8 mouse cellular contexts compared by ENCODE assay signal in the genomic region with DNA sequence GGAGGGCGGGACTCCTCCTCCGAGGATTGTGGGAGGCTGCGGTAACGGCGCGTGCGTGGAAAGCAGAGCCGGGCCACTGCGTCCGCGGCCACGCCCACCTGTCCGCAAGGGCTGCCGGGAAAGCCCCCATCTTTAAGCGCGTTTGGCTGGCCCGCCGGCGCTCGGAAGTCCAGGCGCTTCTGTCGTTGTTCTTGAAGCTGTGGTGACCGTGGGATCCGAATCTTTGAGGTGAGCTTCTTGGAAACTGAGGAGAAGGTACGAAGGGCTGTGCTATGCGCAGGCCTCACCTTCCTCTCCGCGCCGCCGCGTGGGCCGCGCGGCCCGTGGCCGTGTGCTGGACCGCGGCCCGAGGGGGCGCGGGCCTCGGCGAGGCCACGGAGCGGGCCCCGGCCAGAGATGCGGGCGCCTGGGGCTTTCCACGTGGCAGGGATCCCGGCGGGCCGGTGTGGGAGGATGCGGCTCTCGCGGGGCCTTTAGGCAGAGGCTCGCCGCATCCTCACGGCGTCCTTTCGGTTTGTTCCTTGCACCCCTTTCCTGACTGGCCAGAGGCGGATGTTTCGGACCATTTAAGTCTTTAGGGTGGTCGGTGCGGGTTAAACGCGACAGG. TPM values are rescaled to one million over a fixed set of nuclear protein-coding genes. Genes with fewer than 3 reads are reported as not detected.
DNase-seq lines count a peak whose midpoint lies in the region; ATAC-seq and TF ChIP-seq lines count a peak whose summit lies in the region.

A gene (plus strand): TSS at position 78 of the 607 bp plus-strand sequence.

- H3K27ac ChIP-seq in heart, embryonic 12.5 days (ENCODE audit: poor library complexity, severe bottlenecking) = peak within 1 kb of the TSS; percentile 95
- H3K27ac ChIP-seq in kidney, postnatal 0 days = peak within 1 kb of the TSS; percentile 97
- peak within 1 kb of the TSS; percentile 87 for H3K27ac ChIP-seq in liver, embryonic 11.5 days (ENCODE audit: low read depth, low read length)
- H3K27ac ChIP-seq in stomach, embryonic 14.5 days (ENCODE audit: low read length) = peak within 1 kb of the TSS; percentile 86

- H3K4me2 ChIP-seq in heart, embryonic 12.5 days = peak within 1 kb of the TSS; percentile 77
- peak within 1 kb of the TSS; percentile 71 for H3K4me2 ChIP-seq in kidney, postnatal 0 days (ENCODE audit: low read length)
- peak within 1 kb of the TSS; percentile 78 for H3K4me2 ChIP-seq in liver, embryonic 11.5 days
- H3K4me2 ChIP-seq in stomach, embryonic 14.5 days (replicated peaks; ENCODE audit: low read depth, low read length) = peak within 1 kb of the TSS; percentile 79

- peak; percentile 96 for ATAC-seq in erythroblast, adult 5-6 weeks (replicated peaks; ENCODE audit: low FRiP score, poor library complexity, severe bottlenecking)
- peak; percentile 94 for ATAC-seq in heart, embryonic 12.5 days (ENCODE audit: insufficient number of reproducible peaks, low FRiP score)
- ATAC-seq in kidney, postnatal 0 days (replicated peaks; ENCODE audit: low FRiP score, low read depth) = peak; percentile 95
- ATAC-seq in liver, embryonic 11.5 days (replicated peaks; ENCODE audit: low FRiP score) = peak; percentile 93
- ATAC-seq in stomach, embryonic 14.5 days (ENCODE audit: insufficient number of reproducible peaks, insufficient read depth, low FRiP score, low read depth) = peak; percentile 92

- H3K4me1 ChIP-seq in heart, embryonic 12.5 days (replicated peaks) = peaks cover 5% of the 10 kb centered on the region; the same call in 1 of the 2 replicates
- H3K4me1 ChIP-seq in kidney, postnatal 0 days (replicated peaks; ENCODE audit: insufficient read depth, low read length) = peaks cover 11% of the 10 kb centered on the region
- peaks cover 6% of the 10 kb centered on the region for H3K4me1 ChIP-seq in liver, embryonic 11.5 days (replicated peaks; ENCODE audit: control insufficient read depth, insufficient read depth, low read length)
- H3K4me1 ChIP-seq in stomach, embryonic 14.5 days (ENCODE audit: control insufficient read depth, insufficient read depth, low read length) = no peaks in the 10 kb centered on the region

- peak within 1 kb of the TSS; percentile 100 for H3K4me3 ChIP-seq in heart, embryonic 12.5 days
- peak within 1 kb of the TSS; percentile 100 for H3K4me3 ChIP-seq in kidney, postnatal 0 days (replicated peaks; ENCODE audit: low read depth, low read length)
- H3K4me3 ChIP-seq in liver, embryonic 11.5 days (ENCODE audit: low read depth, low read length) = peak within 1 kb of the TSS; percentile 100
- peak within 1 kb of the TSS; percentile 69 for H3K4me3 ChIP-seq in stomach, embryonic 14.5 days (ENCODE audit: low read depth, low read length)

- TF ChIP-seq CTCF in kidney, postnatal 0 days (IDR thresholded peaks at IDR 0.05; ENCODE audit: low read depth) = no peak

- DNase-seq in B cell, adult 2 months = peak; percentile 93 to 95
- DNase-seq in brain, adult 2 months (ENCODE audit: low read depth, low spot score) = peak; percentile 97
- peak; percentile 98 for DNase-seq in kidney, postnatal 0 days (ENCODE audit: low spot score)
- DNase-seq in liver, embryonic 11.5 days (ENCODE audit: low spot score) = peak; percentile 90
- peak; percentile 95 for DNase-seq in naive thymus-derived CD4-positive, alpha-beta T cell, adult 2 months (ENCODE audit: low read depth)

- H3K27me3 ChIP-seq in heart, embryonic 12.5 days (replicated peaks) = no peaks in the 10 kb centered on the region
- H3K27me3 ChIP-seq in kidney, postnatal 0 days (ENCODE audit: insufficient read depth, low read length) = no peaks in the 10 kb centered on the region
- no peaks in the 10 kb centered on the region for H3K27me3 ChIP-seq in liver, embryonic 11.5 days (replicated peaks; ENCODE audit: control insufficient read depth, insufficient read depth, low read length)
- H3K27me3 ChIP-seq in stomach, embryonic 14.5 days (ENCODE audit: control insufficient read depth, insufficient read depth, low read length) = no peaks in the 10 kb centered on the region

- H3K9ac ChIP-seq in heart, embryonic 12.5 days = peak within 1 kb of the TSS; percentile 100
- H3K9ac ChIP-seq in kidney, postnatal 0 days (ENCODE audit: low read depth, low read length) = peak within 1 kb of the TSS; percentile 99
- H3K9ac ChIP-seq in liver, embryonic 11.5 days (ENCODE audit: low read depth, low read length) = peak within 1 kb of the TSS; percentile 99
- peak within 1 kb of the TSS; percentile 95 for H3K9ac ChIP-seq in stomach, embryonic 14.5 days (replicated peaks; ENCODE audit: low read depth, low read length)

- peaks cover 8% of the 10 kb centered on the region for H3K36me3 ChIP-seq in heart, embryonic 12.5 days
- H3K36me3 ChIP-seq in kidney, postnatal 0 days (ENCODE audit: insufficient read depth, low read length) = 0 out of 2 replicates have a peak, but pooled peaks cover 5% of the 10 kb centered on the region
- peaks cover 2% of the 10 kb centered on the region; the same call in 1 of the 2 replicates for H3K36me3 ChIP-seq in liver, embryonic 11.5 days (ENCODE audit: control insufficient read depth, insufficient read depth, low read length)
- peaks cover 11% of the 10 kb centered on the region; the same call in 1 of the 2 replicates for H3K36me3 ChIP-seq in stomach, embryonic 14.5 days (ENCODE audit: control insufficient read depth, insufficient read depth, low read length)

- no peaks in the 10 kb centered on the region for H3K9me3 ChIP-seq in heart, embryonic 12.5 days (replicated peaks)
- no peaks in the 10 kb centered on the region for H3K9me3 ChIP-seq in kidney, postnatal 0 days (replicated peaks; ENCODE audit: low read length)
- no peaks in the 10 kb centered on the region for H3K9me3 ChIP-seq in liver, embryonic 11.5 days (ENCODE audit: control insufficient read depth, low read length)
- H3K9me3 ChIP-seq in stomach, embryonic 14.5 days (ENCODE audit: control insufficient read depth, low read depth, low read length) = no peaks in the 10 kb centered on the region

- under 1% methylated on average over 66 of the region's 66 CpGs for WGBS in heart, embryonic 12.5 days
- WGBS in kidney, postnatal 0 days = under 1% methylated on average over 65 of the region's 66 CpGs
- WGBS in liver, embryonic 11.5 days = under 1% methylated on average over 66 of the region's 66 CpGs
- under 1% methylated on average over 66 of the region's 66 CpGs for WGBS in stomach, embryonic 14.5 days

RNA-seq across cellular contexts. Expression of the gene that starts here (rescaled TPM):
- total RNA-seq in erythroblast, adult 5-6 weeks (2015; ENCODE audit: low replicate concordance) = 90.3 and 130 TPM in 2 replicates
- 98.7 and 161 TPM in 2 replicates for total RNA-seq in erythroblast, adult 5-6 weeks (2017; ENCODE audit: low replicate concordance)
- 233 and 248 TPM in 2 replicates for polyA plus RNA-seq in heart, embryonic 12.5 days (2016; fragmentation: Nextera tagmentation; extraction: Ambion mirVana)
- polyA plus RNA-seq in kidney, postnatal 0 days (2015; fragmentation: Nextera tagmentation; extraction: Ambion mirVana) = 351 and 354 TPM in 2 replicates
- 317 and 327 TPM in 2 replicates for polyA plus RNA-seq in liver, embryonic 11.5 days (2014; fragmentation: Nextera tagmentation; extraction: Ambion mirVana)
- polyA plus RNA-seq in stomach, embryonic 14.5 days (2014; fragmentation: Nextera tagmentation; extraction: Ambion mirVana) = 316 and 339 TPM in 2 replicates

Comparison
In these comparisons a context has a peak if more than half of its experiments do, and no peak if none do; other contexts are left out.
1. Peak in every context shown above with its lines: DNase-seq, ATAC-seq, H3K4me3 ChIP-seq and H3K27ac ChIP-seq.